Mouse (Mus musculus): ENCODE results near the gene Pdpn.

DNA sequence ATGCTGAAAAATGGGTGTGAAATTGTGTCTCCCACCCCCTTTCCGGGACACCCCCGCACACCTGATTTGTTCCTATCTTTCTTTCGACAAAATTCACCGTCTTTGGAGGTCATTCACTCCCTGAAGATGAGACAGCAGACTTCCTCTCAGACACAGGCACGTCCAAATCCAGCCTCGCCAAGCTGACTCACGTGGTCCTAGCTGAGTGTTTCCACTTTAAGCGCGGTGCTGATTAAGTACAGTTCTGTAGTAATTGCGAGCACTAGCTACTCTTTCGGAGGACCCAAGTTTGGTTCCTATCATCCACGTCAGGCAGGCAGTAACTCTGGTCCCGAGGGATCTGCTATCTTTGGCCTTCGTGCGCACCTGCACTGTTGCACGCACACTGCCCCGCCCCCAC, 35.6 kb upstream of the Pdpn start:
- TF ChIP-seq GATA1 (IDR thresholded peaks at IDR 0.05; ENCODE audit: low read length) = no peak
- no peak for TF ChIP-seq TAL1 (IDR thresholded peaks at IDR 0.05; ENCODE audit: low read length)
